Mouse (Mus musculus): ENCODE measurements around the gene Prmt6.

Gene Prmt6
- long read RNA-seq, experiment 1, partial matches to known transcripts: 0 of 3 reads
- long read RNA-seq, experiment 1, other reads (novel, unspliced or antisense): 0 of 3 reads
- long read RNA-seq, experiment 2, partial matches to known transcripts: 0 of 8 reads
- long read RNA-seq, experiment 2, other reads (novel, unspliced or antisense): 0 of 8 reads

- intact Hi-C loops (cut with DNase I): no loop called here
Measured at GRCm38 (mm10) chr3:110250839-110251700, at the start of gene Prmt6. Gene Prmt6 (minus strand): TSS chr3:110250998.

GRCm38 (mm10) chr3:110290485-110291045 lies 39.8 kb upstream of the Prmt6 start:
- intact Hi-C loops (cut with DNase I): no loop called here

GRCm38 (mm10) chr3:110282651-110283050 lies 31.9 kb upstream of the Prmt6 start:
- intact Hi-C loops (cut with DNase I): no loop called here

- intact Hi-C loops (cut with DNase I): no loop called here
Measured at GRCm38 (mm10) chr3:110267790-110268189, 17.0 kb upstream of the Prmt6 start.

- intact Hi-C loops (cut with DNase I): no loop called here
Measured at GRCm38 (mm10) chr3:110253105-110253504, 2.3 kb upstream of the Prmt6 start.

- intact Hi-C loops (cut with DNase I): no loop called here
Measured at GRCm38 (mm10) chr3:110249891-110250838, 633 bp downstream of the Prmt6 start.

GRCm38 (mm10) chr3:110236819-110237463 lies 13.9 kb downstream of the Prmt6 start:
- intact Hi-C loops (cut with DNase I): no loop called here

All from adrenal gland (tissue).